Mouse (Mus musculus): ENCODE results near the gene Cdh23.

Gene Cdh23

DNA sequence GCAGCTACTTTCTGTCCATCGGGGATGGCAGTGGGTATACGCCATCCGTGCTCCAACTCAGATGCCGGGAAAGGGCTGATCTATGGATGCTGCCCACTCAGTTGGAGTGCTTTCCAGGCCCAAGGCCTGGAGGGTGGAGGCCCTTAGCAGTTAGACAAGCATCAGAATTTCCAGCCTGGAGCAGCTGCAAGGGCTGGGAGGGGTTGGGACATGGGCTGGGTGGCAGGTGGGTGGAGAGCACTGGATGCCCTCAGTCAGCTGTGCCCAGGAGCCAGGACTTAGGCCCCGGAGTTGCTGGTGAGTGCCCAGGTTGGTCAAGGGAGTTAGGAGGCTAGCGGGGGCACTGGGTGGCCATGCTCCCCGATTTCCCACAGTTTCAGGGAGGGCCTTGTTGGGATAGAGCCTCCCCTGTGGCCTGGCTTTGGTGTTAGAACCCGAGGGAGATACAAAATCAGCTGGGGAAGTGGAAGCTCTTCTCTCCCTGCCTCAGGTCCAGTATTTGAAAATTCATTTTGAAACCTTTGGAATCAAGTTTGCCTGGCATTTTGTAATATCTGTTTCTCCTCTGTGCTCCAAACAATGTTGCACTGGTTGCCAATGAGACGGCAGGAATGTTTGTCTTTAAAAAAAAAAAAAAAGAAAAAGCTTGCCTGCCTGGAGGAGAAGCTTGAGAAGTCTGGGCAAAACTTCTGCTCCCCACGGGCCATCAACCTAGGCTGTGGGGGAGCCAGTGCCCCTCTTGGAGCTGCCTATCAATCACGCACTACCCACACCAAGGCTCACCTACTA lies 295.6 kb downstream of the Cdh23 start:
- CTCF ChIA-PET = interaction anchor here (0.6 to 0.8 kb wide), 2 partner anchors 14 to 104 kb away, joined by 3 to 4 read pairs; no protein-coding TSS in a partner anchor

DNA sequence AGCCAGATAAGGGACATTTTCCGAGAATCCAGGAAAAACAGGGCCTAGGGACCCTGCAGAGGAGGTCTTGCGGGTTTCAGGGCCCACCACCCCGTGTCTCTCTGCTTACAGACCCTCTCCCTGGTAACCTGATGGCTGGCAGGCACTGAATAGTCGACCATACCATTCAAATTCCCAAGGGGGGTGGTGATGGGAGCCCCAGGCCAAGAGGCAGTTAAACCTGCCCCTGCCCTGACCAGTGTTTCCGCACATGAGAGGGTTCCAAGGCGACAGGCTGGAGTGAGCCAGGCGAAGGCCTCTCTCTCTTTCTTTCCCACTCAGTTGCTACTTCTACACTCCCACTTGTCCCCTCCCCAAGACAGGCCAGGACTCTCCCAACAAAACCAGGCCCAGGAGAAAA lies 296.8 kb downstream of the Cdh23 start, which contains the start of gene Gm17455:
Gm17455 (plus strand) TSS at position 278 of the 400 bp plus-strand sequence.
- CTCF ChIA-PET = no interaction called here

GRCm38 (mm10) chr10:60398051-60398814 lies 298.1 kb downstream of the Cdh23 start:
- CTCF ChIA-PET = no interaction called here

DNA sequence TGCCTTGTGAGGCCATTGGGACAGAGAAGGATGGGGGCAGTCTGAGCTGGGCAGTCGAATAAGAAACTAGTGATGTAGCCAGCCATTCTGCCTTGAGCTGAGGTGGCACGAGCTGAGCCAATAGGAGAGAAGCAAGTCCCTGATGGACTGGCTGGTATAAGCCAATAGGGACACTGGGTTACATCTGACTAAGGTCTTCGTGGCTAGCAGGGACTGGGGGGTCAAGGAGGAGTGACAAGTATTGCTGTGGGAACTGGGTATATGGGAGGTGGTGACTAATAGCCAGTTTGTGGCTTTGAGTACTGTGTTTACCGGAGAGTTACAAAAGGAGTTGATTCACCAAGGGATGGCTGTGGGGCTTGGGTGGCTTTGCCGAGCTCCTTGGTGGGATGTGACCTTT lies 300.7 kb downstream of the Cdh23 start:
- CTCF ChIA-PET = interaction anchor here (0.6 kb wide), 1 partner anchor 1936 kb away, joined by 10 read pairs; no protein-coding TSS in a partner anchor

DNA sequence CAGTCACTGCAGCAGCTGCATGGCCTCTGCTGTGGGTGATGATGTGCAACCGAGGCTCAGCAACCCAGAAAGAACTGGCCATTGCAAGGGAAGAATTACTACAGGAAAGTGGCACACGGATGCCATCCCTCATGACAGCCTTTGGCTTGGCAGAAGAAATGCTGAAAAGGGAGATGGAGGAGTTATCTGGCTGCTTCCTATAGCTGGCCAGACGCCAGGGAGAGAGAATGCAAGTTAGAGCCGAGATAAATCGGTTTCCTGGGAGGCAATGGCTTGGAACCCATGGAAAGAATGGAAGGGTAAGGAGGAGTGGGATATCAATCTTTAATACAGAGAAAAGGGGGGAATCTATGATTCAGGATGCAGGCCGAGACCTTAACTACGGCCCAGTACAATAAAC lies 301.4 kb downstream of the Cdh23 start:
- CTCF ChIA-PET = no interaction called here

GRCm38 (mm10) chr10:60391661-60392060 lies 304.6 kb downstream of the Cdh23 start:
- CTCF ChIA-PET = no interaction called here

DNA sequence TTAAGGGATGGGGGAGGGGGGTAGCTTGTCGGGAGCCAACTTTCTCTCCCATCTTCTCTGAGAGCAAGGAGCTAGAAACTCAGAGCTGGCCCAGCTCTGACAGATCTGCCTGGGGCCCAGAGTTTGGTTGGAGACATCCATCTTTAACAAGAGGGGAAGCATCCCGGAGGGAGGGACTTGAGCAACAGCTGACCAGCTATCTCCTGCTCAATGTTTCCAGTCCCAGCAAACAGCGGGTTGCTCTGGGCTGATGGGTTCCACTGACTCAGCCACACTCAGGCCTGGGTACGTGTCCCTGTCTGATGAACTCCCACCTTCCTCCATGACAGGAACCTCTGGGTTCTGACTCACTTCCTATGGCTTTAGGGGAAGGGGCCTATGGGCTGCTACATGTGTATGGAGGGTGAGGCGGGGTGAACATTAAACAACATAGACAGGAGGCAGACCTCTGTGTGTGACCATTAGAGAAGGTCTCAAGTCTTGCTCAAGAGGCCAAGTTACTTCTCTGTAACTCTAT lies 305.3 kb downstream of the Cdh23 start:
- CTCF ChIA-PET = interaction anchor here (0.8 kb wide), 1 partner anchor 40 kb away, joined by 3 read pairs; no protein-coding TSS in a partner anchor

DNA sequence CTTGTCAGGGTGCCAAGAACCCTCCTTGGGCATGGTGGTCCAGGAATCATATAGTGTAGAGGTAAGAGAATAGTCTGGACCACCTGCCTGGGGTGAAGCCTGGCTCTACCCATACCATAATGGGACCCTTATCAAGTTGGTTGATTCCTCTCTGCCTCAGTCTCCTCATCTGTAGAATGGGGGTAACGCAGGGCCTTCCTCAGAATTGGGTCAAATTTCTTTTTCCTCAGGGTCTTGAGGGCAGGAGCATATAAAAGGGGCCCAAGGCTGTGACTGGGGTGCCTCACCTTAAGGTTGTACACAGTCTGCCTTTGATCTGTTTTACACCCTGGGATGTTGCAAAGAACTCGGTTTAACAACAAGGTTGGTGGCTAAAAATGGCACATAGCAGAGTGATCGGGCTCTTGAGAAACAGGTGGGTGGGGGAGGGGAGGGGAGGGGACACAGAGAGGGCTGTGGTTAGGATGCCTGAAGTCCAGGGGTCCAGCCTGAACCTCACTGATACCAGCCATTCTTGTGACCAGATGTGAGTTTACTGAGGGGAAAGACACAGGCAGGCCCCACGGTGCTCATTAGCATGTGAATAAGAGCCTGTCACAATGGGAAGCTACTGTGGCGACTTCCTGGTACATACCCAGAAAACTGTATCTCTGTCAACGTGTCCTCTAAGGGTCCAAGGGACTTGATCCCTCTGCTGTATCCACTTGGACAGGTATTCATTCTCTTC lies 305.9 kb downstream of the Cdh23 start:
- CTCF ChIA-PET = interaction anchor here (0.8 kb wide), 1 partner anchor 39 kb away, joined by 3 read pairs; no protein-coding TSS in a partner anchor

- CTCF ChIA-PET = interaction anchor here (0.5 kb wide), 1 partner anchor 371 kb away, joined by 4 read pairs; no protein-coding TSS in a partner anchor
Observed at GRCm38 (mm10) chr10:60389447-60389865, 306.8 kb downstream of the Cdh23 start.

GRCm38 (mm10) chr10:60388332-60388731 lies 308.0 kb downstream of the Cdh23 start:
- CTCF ChIA-PET = interaction anchor here (0.7 kb wide), 2 partner anchors 16 to 144 kb away, joined by 3 to 12 read pairs; no protein-coding TSS in a partner anchor

GRCm38 (mm10) chr10:60381142-60381925 lies 315.0 kb downstream of the Cdh23 start:
- CTCF ChIA-PET = interaction anchor here (0.5 kb wide), 1 partner anchor 482 kb away, joined by 3 read pairs; no protein-coding TSS in a partner anchor

DNA sequence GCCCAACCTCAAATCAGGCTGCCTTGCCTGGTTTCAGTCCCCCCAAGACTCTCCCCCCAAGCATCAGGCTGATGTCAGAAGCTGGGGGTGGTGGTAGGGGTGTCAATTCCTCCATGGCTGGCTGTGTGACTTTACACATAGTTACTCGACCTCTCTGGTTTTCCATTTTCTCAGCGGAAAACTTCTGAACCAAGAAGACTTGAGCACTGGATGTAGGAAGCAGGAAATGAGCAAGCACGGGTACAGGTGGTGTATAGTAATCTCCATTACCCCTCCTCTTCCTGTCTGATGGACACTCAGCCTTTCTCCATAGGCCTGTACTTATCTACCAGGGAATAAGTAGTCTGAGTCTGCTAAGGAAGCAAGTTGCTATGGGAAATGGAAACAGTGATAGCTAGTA lies 316.1 kb downstream of the Cdh23 start:
- CTCF ChIA-PET = no interaction called here

- CTCF ChIA-PET = interaction anchor here (0.6 kb wide), 2 partner anchors 20 to 65 kb away, joined by 3 to 9 read pairs; no protein-coding TSS in a partner anchor
Observed at GRCm38 (mm10) chr10:60379419-60379957, 316.8 kb downstream of the Cdh23 start.

GRCm38 (mm10) chr10:60376704-60377103 lies 319.6 kb downstream of the Cdh23 start:
- CTCF ChIA-PET = interaction anchor here (1.1 kb wide), 1 partner anchor 1097 kb away, joined by 16 read pairs; no protein-coding TSS in a partner anchor

- CTCF ChIA-PET = interaction anchor here (1.0 kb wide), 1 partner anchor 24 kb away, joined by 3 read pairs; no protein-coding TSS in a partner anchor
Observed at GRCm38 (mm10) chr10:60373937-60374578, 322.2 kb downstream of the Cdh23 start.

GRCm38 (mm10) chr10:60373543-60373936 lies 322.8 kb downstream of the Cdh23 start:
- CTCF ChIA-PET = no interaction called here

- CTCF ChIA-PET = interaction anchor here (0.6 to 0.7 kb wide), 2 partner anchors 16 to 22 kb away, joined by 3 read pairs; no protein-coding TSS in a partner anchor
Observed at GRCm38 (mm10) chr10:60371596-60372386, 324.5 kb downstream of the Cdh23 start.

GRCm38 (mm10) chr10:60370601-60371061 lies 325.7 kb downstream of the Cdh23 start:
- CTCF ChIA-PET = no interaction called here

DNA sequence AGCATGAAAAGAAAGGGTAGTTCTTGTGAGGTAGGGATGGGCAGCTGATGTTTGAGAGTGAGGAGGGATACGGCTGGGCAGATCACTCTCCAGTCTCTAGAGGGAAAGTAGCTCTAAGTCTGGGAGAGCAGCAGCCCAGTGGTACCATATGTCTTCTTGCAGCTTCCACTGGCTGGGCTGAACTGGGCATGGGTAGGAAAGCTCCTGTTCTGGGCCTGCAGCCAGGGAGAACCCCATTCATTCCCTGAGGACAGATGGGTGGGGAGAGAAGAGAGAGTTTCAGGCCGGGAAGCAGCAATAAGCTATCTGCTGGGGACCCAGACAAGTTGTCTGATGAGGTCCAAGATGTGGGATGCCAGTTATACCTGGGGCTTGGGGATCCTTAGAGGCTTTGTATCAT lies 326.2 kb downstream of the Cdh23 start:
- CTCF ChIA-PET = no interaction called here

All from spleen, embryonic (tissue).